Mouse (Mus musculus): ENCODE measurements around the gene Slc12a7.

- 0 out of 2 replicates have a peak, but pooled peaks have one; percentile 11 for TF ChIP-seq CTCF (IDR thresholded peaks at IDR 0.05; ENCODE audit: low read depth)
- no peak for TF ChIP-seq EP300 (IDR thresholded peaks at IDR 0.05; ENCODE audit: low read depth)
Observed at GRCm38 (mm10) chr13:73769916-73770682, 37.2 kb downstream of the Slc12a7 start.

Data from liver, postnatal 0 days (tissue).